In genomic region chr16:10578376-10578775, GRCm38 (mm10) we compare ENCODE assay signal across 19 mouse cellular contexts. TPM values are rescaled to one million over a fixed set of nuclear protein-coding genes. Genes with fewer than 3 reads are reported as not detected.
DNase-seq lines count a peak whose midpoint lies in the region; ATAC-seq and TF ChIP-seq lines count a peak whose summit lies in the region.
"Had no signal": no experiment of that assay in that cellular context is flagged by ENCODE, and none has a peak within 500 bp of the region (broad histone marks: within the 10 kb centered on the region; RNA-seq: fewer than 3 reads in every experiment).

No protein-coding gene starts in this region.

- H3K36me3 ChIP-seq in lung, postnatal 0 days (ENCODE audit: insufficient read depth, low read length) = peaks cover 18% of the 10 kb centered on the region

- TF ChIP-seq POLR2A in cerebellum, adult 2 months (IDR thresholded peaks at IDR 0.05; ENCODE audit: borderline replicate concordance, insufficient read depth, low read length) = no peak

- TF ChIP-seq EP300 in lung, postnatal 0 days (IDR thresholded peaks at IDR 0.05) = no peak

- no peak overlapping the region for H3K4me2 ChIP-seq in lung, postnatal 0 days (replicated peaks; ENCODE audit: low read depth, low read length)
- H3K4me2 ChIP-seq: forebrain, embryonic 12.5 days; forebrain, embryonic 15.5 days; heart, embryonic 11.5 days; hindbrain, embryonic 12.5 days; hindbrain, embryonic 15.5 days had no signal

- TF ChIP-seq CTCF in lung, postnatal 0 days (IDR thresholded peaks at IDR 0.05) = no peak
- TF ChIP-seq CTCF in cerebellum, adult 2 months (IDR thresholded peaks at IDR 0.05; ENCODE audit: borderline replicate concordance, insufficient read depth, low read depth, low read length) = no peak

- H3K9ac ChIP-seq in lung, postnatal 0 days (replicated peaks; ENCODE audit: low read depth) = no peak overlapping the region
- H3K9ac ChIP-seq: forebrain, embryonic 12.5 days; forebrain, embryonic 15.5 days; hindbrain, embryonic 12.5 days; hindbrain, embryonic 15.5 days had no signal

- H3K4me1 ChIP-seq in lung, postnatal 0 days (ENCODE audit: insufficient read depth, low read depth, low read length) = no peaks in the 10 kb centered on the region
- H3K4me1 ChIP-seq in cerebellum, adult 2 months (ENCODE audit: control insufficient read depth, insufficient read depth, low read length) = no peaks in the 10 kb centered on the region
- H3K4me1 ChIP-seq: forebrain, embryonic 12.5 days; forebrain, embryonic 15.5 days; hindbrain, embryonic 12.5 days; hindbrain, embryonic 15.5 days had no signal

- H3K9me3 ChIP-seq in lung, postnatal 0 days (ENCODE audit: low read length) = no peaks in the 10 kb centered on the region
- H3K9me3 ChIP-seq: forebrain, embryonic 12.5 days; forebrain, embryonic 15.5 days; hindbrain, embryonic 12.5 days; hindbrain, embryonic 15.5 days had no signal

- peak; percentile 27 for DNase-seq in lung, postnatal 25 days (ENCODE audit: low spot score)
- DNase-seq in lung, postnatal 0 days (ENCODE audit: low spot score) = no peak
- peak; percentile 95 for DNase-seq in adipocyte (ENCODE audit: low spot score)
- DNase-seq in fibroblast of lung, adult 2 months (ENCODE audit: low read depth) = peak; percentile 51
- DNase-seq in thymus, postnatal 25 days = no peak
- no peak for DNase-seq in cerebellum, adult 2 months
- DNase-seq: adrenal gland, postnatal 14 days; cerebellum, adult 11-12 months; cerebellum, adult 9-10 months; cerebellum, postnatal 14 days; gastrocnemius, postnatal 10 days; heart, adult 11 months had no signal

- WGBS in lung, postnatal 0 days = 52% methylated on average over 1 of the region's 1 CpGs
- WGBS in cerebellum, adult 2 months = 60% methylated on average over 1 of the region's 1 CpGs

- H3K27ac ChIP-seq in lung, postnatal 0 days (ENCODE audit: low read length) = no peak overlapping the region
- H3K27ac ChIP-seq in cerebellum, adult 2 months (ENCODE audit: insufficient read depth, low read length) = no peak overlapping the region
- H3K27ac ChIP-seq: forebrain, embryonic 12.5 days; forebrain, embryonic 15.5 days; hindbrain, embryonic 12.5 days; hindbrain, embryonic 15.5 days had no signal

- H3K27me3 ChIP-seq in lung, postnatal 0 days (replicated peaks; ENCODE audit: insufficient read depth, low read length) = no peaks in the 10 kb centered on the region
- H3K27me3 ChIP-seq in cerebellum, adult 2 months (ENCODE audit: control insufficient read depth, insufficient read depth, low read length) = no peaks in the 10 kb centered on the region
- H3K27me3 ChIP-seq: forebrain, embryonic 12.5 days; forebrain, embryonic 15.5 days; hindbrain, embryonic 12.5 days; hindbrain, embryonic 15.5 days had no signal

- no peak overlapping the region for H3K4me3 ChIP-seq in lung, postnatal 0 days (ENCODE audit: low read depth, low read length)
- no peak overlapping the region for H3K4me3 ChIP-seq in cerebellum, adult 2 months (replicated peaks; ENCODE audit: insufficient read depth, low read depth, low read length)
- H3K4me3 ChIP-seq: forebrain, embryonic 12.5 days; forebrain, embryonic 15.5 days; hindbrain, embryonic 12.5 days; hindbrain, embryonic 15.5 days had no signal

- no peak for ATAC-seq in lung, postnatal 0 days
- ATAC-seq: activated CD4-positive, CD25-positive, alpha-beta regulatory T cell, adult 4 months; CD4-positive, CD25-positive, alpha-beta regulatory T cell, adult 4 months; forebrain, embryonic 15.5 days had no signal

RNA-seq across cellular contexts. Expression of gene Clec16a, which starts 33.2 kb away (rescaled TPM):
- polyA plus RNA-seq in lung, postnatal 0 days (2015; fragmentation: Nextera tagmentation; extraction: Ambion mirVana) = 32.0 and 34.6 TPM in 2 replicates
- 48.7 and 51.2 TPM in 2 replicates for polyA plus RNA-seq in cerebellum, adult 2 months (2012; rRNA removed)

RNA-seq across cellular contexts. Expression of gene Dexi, which starts 35.5 kb away (rescaled TPM):
- 19.2 and 19.4 TPM in 2 replicates for polyA plus RNA-seq in lung, postnatal 0 days (2015; fragmentation: Nextera tagmentation; extraction: Ambion mirVana)
- polyA plus RNA-seq in cerebellum, adult 2 months (2012; rRNA removed) = 126 and 143 TPM in 2 replicates

Comparison
In these comparisons a context has a peak if more than half of its experiments do, and no peak if none do; other contexts are left out.
1. DNase-seq: peak in lung, postnatal 25 days (single experiment), adipocyte (single experiment) and fibroblast of lung, adult 2 months (single experiment); none in lung, postnatal 0 days (single experiment), thymus, postnatal 25 days (single experiment) and cerebellum, adult 2 months (0 of 2).